Mouse (Mus musculus) adipocyte (in vitro differentiated cells): ENCODE measurements around the gene Gm16253.

Experiments
- DNase-seq: peaks from one replicate; pipeline ENCODE4 v3.0.0-alpha.2; 2016; ENCODE audit warnings: low spot score

Gm16253 gene

GRCm38 (mm10) chr3:96557694-96558093 lies 19.1 kb upstream of the Gm16253 start, which contains the start of gene Txnip:
TSS of gene Txnip (plus strand) at chr3:96557957.
- DNase-seq = peak; percentile 100

- no peak for DNase-seq
Observed at GRCm38 (mm10) chr3:96558159-96558558, 18.6 kb upstream of the Gm16253 start.

- DNase-seq = peak; percentile 60
Observed at GRCm38 (mm10) chr3:96558668-96559196, 18.1 kb upstream of the Gm16253 start.

- no peak for DNase-seq
Observed at GRCm38 (mm10) chr3:96559398-96559910, 17.3 kb upstream of the Gm16253 start.

GRCm38 (mm10) chr3:96559911-96560850 lies 16.6 kb upstream of the Gm16253 start:
- peak; percentile 74 for DNase-seq

- peak; percentile 78 for DNase-seq
Observed at GRCm38 (mm10) chr3:96560881-96561668, 15.7 kb upstream of the Gm16253 start.

GRCm38 (mm10) chr3:96561946-96562681 lies 14.7 kb upstream of the Gm16253 start:
- peak; percentile 94 for DNase-seq

- DNase-seq = no peak
Observed at GRCm38 (mm10) chr3:96563267-96563666, 13.5 kb upstream of the Gm16253 start.

GRCm38 (mm10) chr3:96563911-96564632 lies 12.7 kb upstream of the Gm16253 start:
- peak; percentile 57 for DNase-seq

- no peak for DNase-seq
Observed at GRCm38 (mm10) chr3:96564633-96565032, 12.2 kb upstream of the Gm16253 start.

GRCm38 (mm10) chr3:96565105-96565504 lies 11.7 kb upstream of the Gm16253 start:
- no peak for DNase-seq

GRCm38 (mm10) chr3:96566661-96567450 lies 9.9 kb upstream of the Gm16253 start:
- no peak for DNase-seq

GRCm38 (mm10) chr3:96568605-96569004 lies 8.2 kb upstream of the Gm16253 start:
- no peak for DNase-seq

- no peak for DNase-seq
Observed at GRCm38 (mm10) chr3:96569506-96569905, 7.3 kb upstream of the Gm16253 start.

- no peak for DNase-seq
Observed at GRCm38 (mm10) chr3:96569966-96570605, 6.7 kb upstream of the Gm16253 start.

GRCm38 (mm10) chr3:96570643-96571042 lies 6.1 kb upstream of the Gm16253 start:
- no peak for DNase-seq

- DNase-seq = no peak
Observed at GRCm38 (mm10) chr3:96571336-96571735, 5.4 kb upstream of the Gm16253 start.

- peak; percentile 30 for DNase-seq
Observed at GRCm38 (mm10) chr3:96571896-96572698, 4.7 kb upstream of the Gm16253 start.
